Mouse (Mus musculus) lung, postnatal 25 days (tissue): ENCODE results near the gene Mrln.

Source experiments
- DNase-seq: peaks from one replicate; pipeline ENCODE4 v3.0.0; 2022; ENCODE audit warnings: low spot score

Gene Mrln

DNA sequence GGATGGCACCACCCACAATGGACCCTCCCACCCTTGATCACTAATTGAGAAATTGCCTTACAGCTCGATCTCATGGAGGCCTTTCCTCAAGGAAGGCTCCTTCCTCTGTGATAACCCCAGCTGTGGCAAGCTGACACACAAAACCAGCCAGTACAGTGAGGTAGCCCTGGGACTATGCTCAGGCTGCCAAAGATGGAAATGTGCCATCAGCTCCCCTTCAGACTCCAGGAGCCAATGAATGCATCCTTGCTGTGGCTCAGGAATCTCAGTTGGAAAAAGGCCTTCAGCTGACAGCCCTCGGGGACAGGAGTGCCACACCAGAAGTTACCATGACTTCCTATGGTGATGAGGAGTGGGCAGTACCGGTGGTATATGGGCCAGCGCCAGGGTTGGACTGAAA, 50.2 kb downstream of the Mrln start:
- DNase-seq, result no peak

- no peak for DNase-seq
Observed at GRCm38 (mm10) chr10:70255601-70256210, 51.2 kb downstream of the Mrln start.

DNA sequence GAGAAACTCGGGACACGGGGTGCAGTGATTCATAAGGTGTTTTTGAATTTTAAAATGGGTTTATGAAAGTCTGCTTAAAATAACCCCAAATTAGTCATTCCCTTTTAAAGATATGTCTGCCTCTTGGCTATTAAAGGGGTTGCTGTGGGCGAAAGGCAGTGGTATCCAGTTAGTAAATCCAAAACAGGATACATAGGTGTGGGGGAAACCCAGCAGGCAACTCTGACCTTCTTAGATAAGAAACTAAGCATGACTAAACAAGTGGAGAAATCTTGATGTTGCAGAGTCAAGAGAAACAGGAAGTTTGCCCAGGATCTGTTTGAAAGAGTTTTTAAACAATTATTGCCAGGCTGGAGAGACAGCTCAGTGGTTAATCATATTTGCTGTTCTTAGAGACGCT, 52.6 kb downstream of the Mrln start:
- no peak for DNase-seq

- DNase-seq, result no peak
Observed at GRCm38 (mm10) chr10:70260904-70261303, 56.4 kb downstream of the Mrln start.

- DNase-seq, result no peak
Observed at GRCm38 (mm10) chr10:70262051-70262450, 57.6 kb downstream of the Mrln start.

- no peak for DNase-seq
Observed at GRCm38 (mm10) chr10:70263681-70264189, 59.3 kb downstream of the Mrln start.

DNA sequence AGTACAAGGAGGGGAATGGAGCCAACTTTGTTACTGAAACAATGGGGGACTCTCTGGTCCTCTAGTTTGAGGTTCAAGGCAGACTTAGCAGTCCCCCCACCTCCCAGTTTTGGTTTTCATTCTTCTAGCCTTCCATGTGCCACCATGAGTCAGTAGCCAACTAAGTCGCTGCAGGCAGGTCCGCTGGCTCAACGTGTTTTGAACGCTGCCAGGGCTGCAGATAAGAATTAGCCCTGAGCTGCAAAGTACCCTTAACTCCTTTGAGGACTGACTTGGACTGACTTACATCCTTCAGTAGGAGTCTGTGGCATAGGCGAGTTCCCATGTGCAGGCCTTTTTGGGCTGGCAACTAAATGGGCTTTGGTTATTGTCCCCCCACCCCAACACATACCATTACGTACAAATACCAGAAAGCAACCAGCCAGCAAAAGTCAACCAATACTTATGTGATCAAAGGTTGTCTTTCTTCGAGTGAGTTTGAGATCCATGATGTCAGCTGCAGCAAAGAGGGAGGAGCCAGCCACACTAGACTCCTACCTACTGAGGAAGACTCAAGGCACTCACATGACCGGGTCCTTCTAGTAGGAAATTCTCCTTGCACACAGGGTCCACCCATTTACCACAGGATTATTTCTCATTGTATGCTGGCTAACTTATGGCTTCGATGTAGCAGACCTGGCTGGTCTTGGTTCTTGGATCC, 60.0 kb downstream of the Mrln start:
- DNase-seq, result no peak

DNA sequence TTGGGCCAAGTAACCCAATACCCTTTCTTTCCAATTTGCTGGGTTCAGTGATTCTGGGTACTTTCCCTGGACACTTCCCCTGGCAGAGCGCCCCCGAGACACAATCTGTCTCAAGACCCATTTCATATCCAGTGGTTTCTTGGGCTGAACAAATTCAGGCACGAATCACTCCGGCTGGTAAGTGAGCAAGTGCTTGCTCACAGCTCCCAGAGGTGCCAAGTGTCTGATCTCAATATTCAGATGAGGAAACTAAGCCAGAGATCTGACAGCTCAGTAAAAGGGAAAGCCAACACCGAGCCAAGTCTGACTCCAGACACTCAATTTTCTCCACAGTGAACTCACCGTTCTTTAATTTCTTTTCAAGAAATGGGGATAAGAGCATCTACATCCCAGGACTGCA, 62.0 kb downstream of the Mrln start:
- no peak for DNase-seq

DNA sequence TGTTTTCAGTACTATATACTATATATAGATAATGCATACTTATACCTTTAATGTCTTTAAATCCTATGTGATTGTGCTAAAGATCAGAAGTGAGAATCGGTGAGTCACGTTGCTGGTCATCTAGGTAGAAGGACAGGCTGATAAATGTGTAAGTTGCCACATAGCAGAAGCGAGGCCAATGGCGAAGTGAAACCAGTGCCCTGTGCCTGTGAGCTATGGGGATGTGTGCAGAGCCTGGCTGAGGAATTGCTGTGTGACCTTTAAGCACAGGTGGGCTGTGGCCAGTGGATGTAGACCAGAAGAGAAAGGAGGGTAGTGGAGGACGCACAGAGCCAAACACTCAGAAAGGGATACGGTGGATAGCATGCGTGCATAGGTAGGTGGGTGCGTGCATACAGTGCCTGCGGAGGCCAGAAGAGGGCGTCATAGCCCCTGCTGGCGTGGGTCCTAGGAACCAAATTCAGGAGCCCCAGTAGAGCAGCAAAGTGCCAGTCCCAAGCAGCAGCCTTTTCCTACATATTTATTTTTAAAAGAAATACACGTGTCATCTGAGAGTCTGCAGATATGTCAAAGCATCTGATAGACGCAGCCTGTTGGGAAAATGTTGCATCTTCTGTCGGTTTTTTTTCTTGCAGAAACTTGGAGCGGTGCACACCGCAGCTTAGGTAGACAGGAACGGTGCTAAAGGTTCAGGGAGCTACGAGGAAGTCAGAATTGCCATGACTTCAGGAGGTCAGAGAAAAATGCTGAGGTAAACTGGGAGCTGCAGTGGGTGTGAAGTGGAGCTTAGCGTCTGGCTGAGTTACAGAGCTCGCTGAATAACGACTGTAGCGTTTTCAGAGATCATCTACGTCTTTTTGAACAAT, 64.3 kb downstream of the Mrln start:
- DNase-seq, result no peak
